Mouse (Mus musculus): Measurements from ENCODE around the gene Ddx5.
A peak's percentile ranks its signal among the peaks of the same experiment; 100 is the strongest.
"Not testable (repeated sequence)": the region's sequence is repeated elsewhere in the genome, so short reads cannot be mapped to it uniquely, and the experiment has no call there.

The Ddx5 gene

DNA sequence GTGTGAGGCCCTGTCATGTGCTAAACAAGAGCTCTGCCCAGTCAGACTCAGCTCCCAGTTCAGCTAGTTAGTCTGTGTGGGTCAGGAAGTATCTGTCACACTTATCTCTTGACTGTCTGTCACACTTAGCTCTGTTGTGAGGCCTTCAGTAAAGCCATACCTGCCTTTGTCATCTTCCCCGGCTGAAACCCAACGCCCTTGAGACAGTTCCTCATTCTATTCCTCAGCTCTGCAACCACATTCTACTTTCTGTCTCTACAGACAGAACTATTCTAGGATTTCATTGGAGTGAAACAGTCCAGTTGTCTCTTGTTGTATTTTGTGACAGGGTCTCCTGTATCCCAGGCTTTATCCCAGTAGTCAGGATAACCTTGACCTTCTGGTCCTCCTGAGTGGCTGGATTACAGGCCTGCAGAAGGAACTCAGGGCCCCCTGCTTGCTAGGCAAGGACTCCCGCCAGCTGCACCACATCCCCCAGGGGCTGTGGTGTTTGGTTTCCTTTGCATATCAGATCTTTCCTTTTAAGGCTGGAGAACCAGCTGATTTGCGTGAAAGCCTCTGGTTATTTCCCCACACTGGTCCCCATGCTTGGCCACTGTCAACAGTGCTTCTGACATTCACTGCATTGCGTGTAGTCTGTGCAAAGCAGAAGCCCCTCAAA lies 26.7 kb downstream of the Ddx5 start:
- no peak for DNase-seq (ENCODE audit: inconsistent ontology term)

DNA sequence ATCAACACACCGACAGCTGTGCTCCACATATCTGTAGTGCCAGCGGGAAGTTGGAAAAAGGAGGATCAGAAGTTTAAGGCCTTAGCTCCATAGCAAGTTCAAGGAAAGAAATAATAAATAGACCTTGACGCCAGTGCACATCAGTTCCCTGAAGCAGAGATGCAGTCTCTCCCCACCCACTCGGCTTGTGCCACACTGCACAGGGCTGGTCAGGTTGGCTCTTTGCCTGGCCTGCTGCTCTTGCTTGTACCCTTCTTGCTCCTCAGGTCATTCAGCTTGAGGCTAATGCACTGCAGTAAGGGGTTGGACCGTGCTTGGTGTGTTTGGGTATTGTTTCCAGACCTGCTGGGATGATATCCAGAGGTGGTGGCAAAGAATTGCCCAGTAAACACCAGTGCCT lies 28.5 kb downstream of the Ddx5 start:
- no peak for DNase-seq (ENCODE audit: inconsistent ontology term)

DNA sequence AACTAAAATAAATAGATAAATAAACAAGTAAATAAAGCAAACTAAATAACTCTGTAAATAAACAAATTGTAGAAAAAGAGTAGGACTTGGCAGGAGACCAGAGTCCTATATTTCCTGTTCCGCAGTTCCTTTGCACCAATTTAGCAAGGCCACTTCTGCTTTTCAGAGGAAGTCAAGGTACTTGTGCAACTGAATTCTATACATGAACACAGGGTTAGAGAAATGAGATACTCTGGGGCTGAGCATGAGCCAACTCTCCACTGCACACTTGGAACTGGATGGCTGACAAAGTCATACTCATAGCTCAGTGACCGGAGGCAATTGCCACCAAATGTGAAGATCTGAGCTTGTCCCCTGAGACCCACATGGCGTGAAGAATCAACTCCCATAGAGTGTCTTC lies 30.0 kb downstream of the Ddx5 start:
- DNase-seq (ENCODE audit: inconsistent ontology term), result no peak

DNA sequence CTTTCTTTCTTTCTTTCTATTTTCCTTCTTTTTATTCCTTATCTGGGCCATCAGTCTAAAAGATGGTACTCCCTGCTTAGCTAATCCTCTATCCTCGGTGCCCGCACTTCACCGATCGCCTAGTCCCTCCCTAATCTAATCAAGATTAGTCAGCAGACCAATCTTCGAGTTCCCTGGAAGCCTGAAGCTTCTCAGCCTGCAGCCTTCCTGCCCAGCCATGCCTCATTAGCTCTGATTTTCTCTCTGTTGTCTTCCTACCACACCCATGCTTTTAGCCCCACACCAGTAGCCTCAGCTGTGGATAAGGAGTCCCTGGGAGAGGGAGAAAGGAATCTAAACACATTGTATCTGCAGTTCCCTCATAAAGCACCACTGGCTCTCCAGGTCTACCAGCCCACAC lies 33.4 kb downstream of the Ddx5 start:
- no peak for DNase-seq (ENCODE audit: inconsistent ontology term)

DNA sequence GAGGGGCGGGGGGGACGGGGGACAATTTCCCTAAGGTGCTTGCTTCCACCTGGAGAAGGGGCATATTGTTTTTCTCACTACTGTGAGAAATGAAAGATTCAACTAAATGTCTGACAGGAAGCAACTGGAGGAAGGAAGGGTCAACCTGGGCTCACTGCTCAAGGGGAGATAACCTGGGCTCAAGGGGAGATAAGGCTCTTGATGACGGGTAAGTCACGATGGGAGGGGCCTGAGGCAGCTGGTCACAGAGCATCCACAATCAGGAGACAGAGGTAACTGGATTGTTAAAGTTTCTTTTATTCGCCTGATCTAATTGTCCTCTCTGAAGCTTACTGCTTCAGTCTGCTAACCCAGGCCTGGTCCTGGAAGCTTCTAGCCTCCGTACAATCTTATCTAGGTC lies 35.7 kb downstream of the Ddx5 start:
- no peak for DNase-seq (ENCODE audit: inconsistent ontology term)

DNA sequence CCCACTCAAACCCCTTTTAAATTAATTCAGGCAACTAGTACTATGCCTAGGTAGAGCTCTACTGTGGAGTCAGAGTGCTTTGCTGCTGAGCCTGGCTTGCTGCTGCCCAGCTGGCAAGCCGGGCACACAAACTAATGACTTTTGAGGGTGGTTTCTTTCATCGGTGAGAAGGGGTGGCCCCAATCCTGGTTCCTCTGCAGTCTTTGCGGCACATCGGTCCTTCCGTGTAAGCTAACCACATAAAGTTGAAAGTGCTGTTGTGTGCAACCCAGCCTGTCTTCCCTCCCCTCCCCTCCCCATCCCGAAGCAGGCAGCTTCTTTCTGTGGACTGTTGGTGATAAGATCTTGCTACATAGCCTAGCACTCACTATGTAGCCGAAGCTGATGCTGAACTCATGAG lies 36.9 kb downstream of the Ddx5 start:
- DNase-seq (ENCODE audit: inconsistent ontology term), result no peak

DNA sequence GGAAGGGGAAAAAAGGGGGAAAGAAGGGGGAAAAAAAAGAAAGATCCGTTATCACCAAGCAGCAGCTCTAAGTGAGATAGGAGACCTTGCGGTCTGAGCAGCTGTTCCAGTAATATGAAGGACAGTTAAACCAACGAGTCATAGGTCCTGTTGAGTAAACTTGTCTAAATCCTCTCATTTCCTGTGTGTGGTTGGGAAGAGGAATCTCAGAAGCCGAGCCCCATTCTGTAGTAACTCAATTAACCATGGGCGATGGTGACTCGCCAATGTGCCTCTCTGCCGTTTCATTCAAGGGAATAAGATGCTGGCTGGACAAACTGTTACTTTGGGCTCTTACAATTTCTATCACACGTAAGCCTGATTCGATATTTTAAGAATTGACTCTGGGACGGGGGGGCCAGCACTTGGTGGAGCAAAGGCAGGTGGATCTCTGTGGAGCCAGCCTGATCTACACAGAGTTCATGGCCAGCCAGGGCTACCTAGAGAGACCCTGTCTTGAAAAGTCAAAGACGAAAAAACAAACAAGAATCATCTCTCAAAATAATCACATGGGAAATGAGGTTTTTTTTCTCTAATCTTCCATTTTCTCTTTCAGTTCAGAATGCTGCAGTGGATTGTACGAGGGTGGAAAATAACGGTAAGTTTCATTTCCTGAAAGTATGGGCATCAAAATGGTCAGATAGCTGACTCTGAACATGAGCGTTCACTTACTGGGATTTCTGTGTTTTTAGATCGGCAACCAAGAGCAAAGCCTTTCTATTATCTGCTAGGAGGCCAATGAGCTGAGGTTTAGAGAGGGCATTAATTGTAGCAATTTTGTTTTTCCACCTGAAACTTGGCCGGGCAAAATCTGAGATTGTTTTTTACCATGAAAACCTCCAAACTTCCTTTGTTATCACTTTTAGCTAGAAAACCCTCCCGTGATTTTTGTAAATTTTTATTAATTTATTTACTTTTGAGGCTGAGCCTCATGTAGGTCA lies 37.7 kb downstream of the Ddx5 start, which contains the start of gene Milr1:
Gene Milr1 (plus strand): TSS at position 188 of the 980 bp plus-strand sequence.
- DNase-seq (ENCODE audit: inconsistent ontology term), result peak; percentile 55

DNA sequence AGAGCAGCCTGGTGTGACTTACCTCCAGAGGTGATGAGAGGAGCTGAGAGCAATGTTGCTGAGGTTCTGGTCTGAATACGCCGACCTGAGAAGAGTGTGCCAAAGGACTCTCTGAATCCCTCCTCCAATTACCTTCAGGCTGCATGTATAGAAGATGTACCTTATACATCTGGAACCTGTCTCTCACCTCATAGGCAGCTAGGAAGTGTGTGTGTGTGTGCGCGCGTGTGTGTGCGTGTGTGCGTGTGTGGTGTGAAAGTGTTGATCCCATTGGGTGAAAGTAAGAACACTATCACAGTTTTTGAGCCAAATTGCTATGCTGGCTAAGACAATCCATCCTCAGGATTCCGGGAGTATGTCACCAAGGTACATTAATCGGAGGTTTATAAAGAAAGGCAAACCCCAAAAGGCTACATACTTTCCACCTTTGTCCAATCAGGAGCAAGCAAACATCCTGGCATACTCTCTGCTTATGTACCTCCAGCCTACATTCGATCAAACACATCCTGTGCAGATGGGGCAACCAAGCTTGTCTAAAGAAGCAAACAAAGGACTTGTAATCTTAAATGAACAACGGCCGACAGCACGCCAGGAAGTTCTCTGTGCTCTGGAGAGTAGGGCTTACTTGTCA lies 38.7 kb downstream of the Ddx5 start, which contains the start of gene Pecam1:
Gene Pecam1 (minus strand): TSS at position 508 of the 631 bp plus-strand sequence.
- no peak for DNase-seq (ENCODE audit: inconsistent ontology term)

DNA sequence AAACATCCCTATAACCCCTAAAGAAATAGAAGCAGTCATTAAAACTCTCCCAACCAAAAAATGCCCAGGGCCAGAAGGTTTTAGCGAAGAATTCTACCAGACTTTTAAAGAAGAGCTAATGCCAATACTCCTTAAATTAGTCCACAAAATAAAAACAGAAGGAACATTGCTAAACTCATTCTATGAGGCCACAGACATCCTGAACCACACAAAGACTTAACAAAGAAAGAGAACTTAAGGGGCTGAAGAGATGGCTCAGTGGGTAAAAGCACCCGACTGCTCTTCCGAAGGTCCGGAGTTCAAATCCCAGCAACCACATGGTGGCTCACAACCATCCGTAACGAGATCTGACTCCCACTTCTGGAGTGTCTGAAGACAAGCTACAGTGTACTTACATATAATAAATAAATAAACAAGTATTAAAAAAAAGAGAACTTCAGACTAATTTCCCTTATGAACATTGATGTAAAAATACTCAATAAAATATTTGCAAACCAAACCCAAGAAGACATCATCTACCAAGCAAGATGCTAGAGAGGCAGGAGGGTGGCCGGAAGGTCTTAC lies 39.3 kb downstream of the Ddx5 start:
- not testable (repeated sequence) for DNase-seq (ENCODE audit: inconsistent ontology term)

DNA sequence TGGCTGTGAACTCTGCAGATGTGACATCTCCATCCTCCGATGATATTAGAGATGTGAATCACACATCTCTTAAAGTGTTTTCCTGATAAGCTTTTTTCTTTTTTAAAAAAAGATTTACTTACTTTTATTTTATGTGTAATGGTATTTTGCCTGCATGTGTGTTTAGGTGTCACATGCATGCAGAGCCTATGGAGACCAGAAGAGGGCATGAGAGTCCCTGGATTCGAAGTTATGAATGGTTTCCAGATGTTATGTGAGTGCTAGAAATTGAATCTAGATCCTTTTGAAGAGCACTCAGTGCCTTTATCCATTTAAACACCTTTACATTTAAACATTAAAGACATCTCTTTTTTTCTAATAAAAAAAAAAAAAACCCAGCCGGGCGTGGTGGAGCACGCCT lies 44.0 kb downstream of the Ddx5 start:
- no peak for DNase-seq (ENCODE audit: inconsistent ontology term)

DNA sequence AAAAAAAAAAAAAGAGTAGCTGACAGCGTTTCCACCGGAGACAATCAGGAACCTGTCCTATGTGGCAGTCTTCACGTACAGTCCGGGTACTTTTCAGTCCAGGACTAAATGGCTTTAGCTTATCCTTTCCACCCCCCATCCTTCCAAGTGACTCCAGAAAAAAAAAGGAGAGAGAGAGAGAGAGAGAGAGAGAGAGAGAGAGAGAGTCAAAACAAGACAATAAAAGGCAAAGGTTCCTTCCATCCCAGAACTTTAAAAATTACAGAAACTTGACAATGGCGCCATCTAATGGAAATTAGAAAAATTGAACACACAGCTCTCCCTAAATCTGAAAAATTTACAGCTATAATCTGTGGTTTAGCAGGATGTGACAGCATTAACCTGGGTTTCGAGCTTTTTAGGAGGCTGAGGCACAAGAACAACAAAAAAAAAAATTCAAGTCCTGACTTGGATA lies 46.6 kb downstream of the Ddx5 start:
- DNase-seq (ENCODE audit: inconsistent ontology term), result peak; percentile 15

DNA sequence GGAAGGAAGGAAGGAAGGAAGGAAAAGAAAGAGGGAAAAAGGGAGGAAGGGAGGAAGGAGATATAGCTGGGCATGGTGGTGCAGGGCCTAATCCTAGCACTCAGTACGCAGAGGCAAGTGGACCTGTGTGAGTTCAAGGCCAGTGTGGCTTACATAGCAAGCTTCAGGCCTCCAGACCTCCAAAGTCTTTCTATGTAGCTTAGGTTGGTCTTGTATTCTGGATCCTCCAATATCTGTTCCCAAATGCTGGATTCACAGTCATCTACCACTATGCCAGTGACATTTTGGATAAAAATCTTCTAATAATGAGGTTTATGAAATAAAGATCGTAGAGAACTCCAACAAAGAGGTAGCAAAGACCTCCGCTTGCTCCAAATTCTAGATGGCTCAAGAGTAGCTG lies 47.2 kb downstream of the Ddx5 start:
- no peak for DNase-seq (ENCODE audit: inconsistent ontology term)

DNA sequence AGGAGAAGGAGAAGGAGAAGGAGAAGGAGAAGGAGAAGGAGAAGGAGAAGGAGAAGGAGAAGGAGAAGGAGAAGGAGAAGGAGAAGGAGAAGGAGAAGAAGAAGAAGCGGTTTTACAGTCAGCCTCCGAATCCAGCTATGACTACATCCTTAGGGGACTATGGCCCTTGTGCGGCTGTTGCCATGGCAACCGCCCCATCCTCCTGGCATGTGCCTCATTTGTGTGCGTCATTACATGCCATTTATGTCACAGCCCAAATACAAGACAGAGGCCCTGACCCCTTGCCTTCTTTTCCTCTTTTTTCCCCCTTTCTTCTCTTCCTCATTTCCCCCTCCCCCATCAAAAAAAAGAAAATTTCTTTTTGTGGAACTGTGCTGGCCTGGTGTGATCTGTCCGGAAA lies 47.8 kb downstream of the Ddx5 start:
- DNase-seq (ENCODE audit: inconsistent ontology term), result peak; percentile 29

DNA sequence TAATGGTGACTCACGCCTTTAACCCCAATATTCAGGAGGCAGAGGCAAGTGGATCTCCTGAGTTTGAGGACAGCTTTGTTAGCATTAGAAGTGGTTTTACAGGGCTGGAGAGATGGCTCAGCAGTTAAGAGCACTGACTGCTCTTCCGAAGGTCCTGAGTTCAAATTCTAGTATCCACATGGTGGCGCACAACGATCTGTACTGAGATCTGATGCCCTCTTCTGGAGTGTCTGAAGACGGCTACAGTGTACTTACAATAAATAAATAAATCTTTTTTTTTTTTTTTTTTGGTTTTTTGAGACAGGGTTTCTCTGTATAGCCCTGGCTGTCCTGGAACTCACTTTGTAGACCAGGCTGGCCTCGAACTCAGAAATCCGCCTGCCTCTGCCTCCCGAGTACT lies 48.3 kb downstream of the Ddx5 start:
- not testable (repeated sequence) for DNase-seq (ENCODE audit: inconsistent ontology term)

DNA sequence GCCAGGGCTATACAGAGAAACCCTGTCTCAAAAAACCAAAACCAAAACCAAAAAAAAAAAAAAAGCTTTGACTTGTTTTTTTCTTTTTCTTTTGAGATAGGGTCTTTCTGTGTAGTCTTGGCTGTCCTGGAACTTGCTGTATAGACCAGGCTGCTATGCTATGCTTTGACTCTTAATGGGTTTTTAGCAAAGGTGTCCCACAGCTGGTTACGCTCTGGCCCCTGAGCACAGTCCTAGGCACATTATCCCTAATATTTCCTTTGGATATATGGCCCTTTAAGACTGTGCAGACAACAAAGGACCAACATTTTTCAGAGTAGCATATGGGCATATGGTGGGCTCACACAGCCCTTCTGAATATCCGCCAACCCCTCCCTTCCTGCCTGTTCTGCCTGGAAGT lies 49.9 kb downstream of the Ddx5 start:
- no peak for DNase-seq (ENCODE audit: inconsistent ontology term)

DNA sequence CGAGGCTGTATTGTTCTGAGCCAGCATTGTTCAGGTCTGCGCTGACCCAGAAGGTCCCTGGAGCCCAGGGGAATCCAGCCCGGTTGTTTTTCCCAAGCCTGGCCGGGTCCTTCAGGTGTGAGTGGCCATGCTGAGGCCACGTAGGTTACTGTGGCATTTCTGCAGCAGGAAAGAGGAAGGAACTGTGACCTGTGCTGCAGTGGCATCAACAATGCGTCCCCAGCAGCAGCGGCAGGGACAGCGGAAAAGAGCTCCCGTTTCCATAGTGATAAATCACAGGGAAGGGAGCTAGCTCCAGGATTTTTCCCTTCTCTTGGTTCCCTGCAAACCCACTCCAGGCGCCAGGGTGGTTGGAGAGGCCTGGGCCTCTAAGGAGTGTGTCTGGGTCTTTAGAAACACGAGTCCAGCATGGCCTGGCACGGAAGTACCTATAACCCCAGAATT lies 51.8 kb downstream of the Ddx5 start:
- no peak for DNase-seq (ENCODE audit: inconsistent ontology term)

DNA sequence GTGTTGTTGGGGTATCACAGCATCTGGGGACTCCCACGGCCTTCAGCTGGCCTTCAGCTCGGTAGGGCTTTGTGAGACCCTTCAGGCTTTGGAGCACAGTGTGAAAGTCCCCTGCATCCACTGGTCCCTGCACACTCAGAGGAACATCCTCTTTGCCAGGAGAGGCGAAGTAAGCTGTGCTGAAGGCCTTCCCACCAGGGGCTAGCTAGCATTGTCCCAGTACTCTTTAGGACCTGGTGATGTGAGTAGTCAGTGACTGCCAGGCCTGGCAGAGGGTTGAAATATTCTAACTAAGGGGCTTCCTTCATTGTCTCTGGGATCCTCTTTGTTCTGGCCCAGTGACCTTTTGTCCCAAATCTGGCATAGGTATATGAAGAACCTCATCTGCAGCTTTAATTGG lies 52.4 kb downstream of the Ddx5 start:
- DNase-seq (ENCODE audit: inconsistent ontology term), result no peak

DNA sequence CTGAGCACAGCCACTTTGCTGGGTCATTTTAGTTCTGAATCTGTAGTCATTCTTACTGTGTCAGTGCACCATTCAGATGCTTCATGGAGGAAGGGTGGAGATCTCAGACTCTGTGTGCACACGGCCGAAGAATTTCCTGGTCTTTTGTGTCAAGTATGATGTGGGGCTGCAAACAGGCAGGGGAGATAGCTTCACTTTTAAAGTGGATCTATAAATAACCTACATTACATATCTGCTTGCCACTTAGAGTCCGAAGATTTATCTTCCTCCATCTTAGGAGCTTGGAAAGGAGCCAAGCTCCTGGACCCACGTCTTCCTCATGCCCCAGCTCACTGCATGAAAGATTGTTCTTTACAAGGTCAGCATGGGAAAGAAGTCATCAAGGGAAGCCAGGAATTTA lies 58.3 kb downstream of the Ddx5 start:
- DNase-seq (ENCODE audit: inconsistent ontology term), result no peak

Measured in Muller cell, postnatal 12 days (primary cell).